Mouse (Mus musculus) MEL (cell line): ENCODE results near the gene Stpg2.

ENCODE experiments used
- CHD2 ChIP-seq: IDR thresholded peaks from 2 replicates; pipeline ENCODE4 v1.6.1; 2011; ENCODE audit warnings: low read length, improper control_type of control experiment
- CTCF ChIP-seq, 3 experiments: IDR thresholded peaks in 2 of 3; conservative IDR thresholded peaks in 1 of 3; 2 replicates each; pipeline ENCODE4 v1.5.1; 2011 to 2012; ENCODE audit warnings: low read length in 3 of 3, low read depth in 2 of 3, mild to moderate bottlenecking in 2 of 3, improper control_type of control experiment in 1 of 3, inconsistent platforms in 1 of 3, mixed read lengths in 1 of 3, moderate library complexity in 1 of 3; ENCODE audit not compliant: control insufficient read depth in 1 of 3, insufficient read depth in 1 of 3, poor library complexity in 1 of 3, severe bottlenecking in 1 of 3
- EP300 ChIP-seq, 2 experiments: IDR thresholded peaks; 2 replicates each; pipeline ENCODE4 v1.6.1; 2011; ENCODE audit warnings: improper control_type of control experiment in 2 of 2, low read length in 2 of 2, low read depth in 1 of 2, mild to moderate bottlenecking in 1 of 2
- ETS1 ChIP-seq: IDR thresholded peaks from 2 replicates; pipeline ENCODE4 v1.6.1; 2012; ENCODE audit warnings: low read depth, mild to moderate bottlenecking, inconsistent platforms, low read length, improper control_type of control experiment, moderate library complexity
- GABPA ChIP-seq: IDR thresholded peaks from 2 replicates; pipeline ENCODE4 v1.6.1; 2012; ENCODE audit warnings: low read depth, mild to moderate bottlenecking, inconsistent platforms, low read length, improper control_type of control experiment, moderate library complexity
- MAX ChIP-seq: IDR thresholded peaks from 2 replicates; pipeline ENCODE4 v1.6.1; 2011; ENCODE audit warnings: low read length, improper control_type of control experiment
- MEF2A ChIP-seq: IDR thresholded peaks from 2 replicates; pipeline ENCODE4 v1.6.1; 2014; ENCODE audit warnings: low read depth, mild to moderate bottlenecking, inconsistent platforms, low read length, improper control_type of control experiment; ENCODE audit not compliant: poor library complexity, insufficient replicate concordance, severe bottlenecking; ENCODE audit errors: extremely low read depth
- POLR2A ChIP-seq, 2 experiments: IDR thresholded peaks; 2 replicates each; pipeline ENCODE4 v1.6.1; 2011 to 2012; ENCODE audit warnings: low read length in 2 of 2, mild to moderate bottlenecking in 2 of 2, control low read depth in 1 of 2, improper control_type of control experiment in 1 of 2, low read depth in 1 of 2, moderate library complexity in 1 of 2; ENCODE audit not compliant: control insufficient read depth in 1 of 2, insufficient read depth in 1 of 2, poor library complexity in 1 of 2
- POLR2AphosphoS5 ChIP-seq: IDR thresholded peaks from 2 replicates; pipeline ENCODE4 v1.6.1; 2012; ENCODE audit warnings: low read depth, borderline replicate concordance, mild to moderate bottlenecking, inconsistent platforms, low read length, moderate library complexity, mixed read lengths
- USF1 ChIP-seq: IDR thresholded peaks from 2 replicates; pipeline ENCODE4 v1.6.1; 2014; ENCODE audit warnings: low read depth, mild to moderate bottlenecking, inconsistent platforms, low read length, improper control_type of control experiment, moderate library complexity
- ZC3H11A ChIP-seq: IDR thresholded peaks from 2 replicates; pipeline ENCODE4 v1.6.1; 2012; ENCODE audit warnings: low read depth, mild to moderate bottlenecking, inconsistent platforms, low read length, improper control_type of control experiment
- ZMIZ1 ChIP-seq: IDR thresholded peaks from 2 replicates; pipeline ENCODE4 v1.6.1; 2012; ENCODE audit warnings: low read depth, mild to moderate bottlenecking, inconsistent platforms, low read length, improper control_type of control experiment, moderate library complexity

DNA sequence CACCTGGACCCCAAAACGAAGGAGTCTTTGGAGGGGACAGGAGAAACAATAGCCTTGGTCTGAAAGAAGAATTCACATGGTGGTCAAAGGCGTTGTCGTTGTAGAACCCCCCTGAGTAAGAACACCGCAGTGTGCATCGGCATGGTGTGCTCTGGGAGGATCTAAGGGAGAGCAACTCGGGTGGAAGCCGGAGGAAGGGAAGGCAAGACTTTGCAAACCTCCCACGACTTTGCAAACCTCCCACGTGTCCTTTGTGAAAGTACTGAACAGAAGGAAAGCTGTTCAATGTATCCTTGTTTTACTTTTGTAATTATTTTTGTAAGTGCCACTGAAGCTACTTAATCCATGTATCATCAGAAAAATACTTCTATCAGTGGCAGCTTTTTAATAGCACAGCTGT is 11.5 kb downstream of the Stpg2 start:
- TF ChIP-seq CTCF (IDR thresholded peaks at IDR 0.05 in 2 of 3, conservative IDR thresholded peaks at IDR 0.05 in 1 of 3; ENCODE audit: control insufficient read depth in 1 of 3, insufficient read depth in 1 of 3, low read depth in 2 of 3, low read length in 3 of 3, poor library complexity in 1 of 3, severe bottlenecking in 1 of 3): no peak
- no peak for TF ChIP-seq ZMIZ1
- no peak for TF ChIP-seq MEF2A
- TF ChIP-seq MAX: no peak
- TF ChIP-seq EP300 (IDR thresholded peaks at IDR 0.05; ENCODE audit: low read depth in 1 of 2, low read length in 2 of 2): no peak
- no peak for TF ChIP-seq ZC3H11A
- TF ChIP-seq ETS1: no peak
- TF ChIP-seq POLR2AphosphoS5: no peak
- no peak for TF ChIP-seq GABPA
- TF ChIP-seq USF1: no peak
- no peak for TF ChIP-seq POLR2A (IDR thresholded peaks at IDR 0.05; ENCODE audit: control insufficient read depth in 1 of 2, insufficient read depth in 1 of 2, low read depth in 1 of 2, low read length in 2 of 2, poor library complexity in 1 of 2)
- TF ChIP-seq CHD2: no peak
